Mouse (Mus musculus) stomach, postnatal 0 days (tissue): ENCODE data around the gene AI854703.

Source experiments
- CTCF ChIP-seq: IDR thresholded peaks from 2 replicates; pipeline ENCODE4 v1.5.1; 2016; ENCODE audit warnings: antibody characterized with exemption, low read depth, mild to moderate bottlenecking, moderate library complexity
- EP300 ChIP-seq: optimal IDR thresholded peaks from 2 replicates; pipeline ENCODE3; 2016; ENCODE audit warnings: antibody characterized with exemption

GRCm38 (mm10) chr6:48578736-48579135, 47.8 kb upstream of the AI854703 start:
- TF ChIP-seq CTCF (no peak), EP300 (no peak)
